Mouse (Mus musculus) hindbrain, embryonic 16.5 days (tissue): ENCODE results near the gene Nppc. TPM values are rescaled to one million over a fixed set of nuclear protein-coding genes. Genes with fewer than 3 reads are reported as not detected.

Source experiments
- ATAC-seq: fragments of 200-750 bp; cut with Nextera tagmentation; 2 replicates; pipeline ENCODE4 v1.8.0; 2017; ENCODE audit warnings: moderate TSS enrichment, moderate library complexity
- H3K27ac ChIP-seq: fragments of 300-500 bp; sonication (generic); 2 replicates; pipeline ENCODE4 v1.5.1; 2014; ENCODE audit warnings: low read depth, mild to moderate bottlenecking, control low read depth, low read length, moderate library complexity
- H3K27me3 ChIP-seq: fragments of 300-500 bp; sonication (generic); replicated peaks from 2 replicates; pipeline ENCODE4 v1.6.1; 2014; ENCODE audit warnings: low read length; ENCODE audit not compliant: control insufficient read depth, insufficient read depth
- H3K36me3 ChIP-seq: fragments of 300-500 bp; sonication (generic); 2 replicates; pipeline ENCODE4 v1.6.1; 2014; ENCODE audit warnings: mild to moderate bottlenecking, low read length, moderate library complexity, mixed read lengths; ENCODE audit not compliant: control insufficient read depth, insufficient read depth
- H3K4me1 ChIP-seq: fragments of 300-500 bp; sonication (generic); 2 replicates; pipeline ENCODE4 v1.6.1; 2014; ENCODE audit warnings: low read depth, low read length; ENCODE audit not compliant: control insufficient read depth, insufficient read depth
- H3K4me2 ChIP-seq: fragments of 300-500 bp; sonication (generic); 2 replicates; pipeline ENCODE4 v1.6.1; 2014; ENCODE audit warnings: mild to moderate bottlenecking, low read length, control low read depth, moderate library complexity
- H3K4me3 ChIP-seq: fragments of 300-500 bp; sonication (generic); 2 replicates; pipeline ENCODE4 v1.5.1; 2014; ENCODE audit warnings: mild to moderate bottlenecking, low read length, control low read depth, moderate library complexity
- H3K9ac ChIP-seq: fragments of 300-500 bp; sonication (generic); 2 replicates; pipeline ENCODE4 v1.6.1; 2014; ENCODE audit warnings: low read depth, mild to moderate bottlenecking, control low read depth, low read length, moderate library complexity
- H3K9me3 ChIP-seq: fragments of 300-500 bp; sonication (generic); 2 replicates; pipeline ENCODE4 v1.6.1; 2014; ENCODE audit warnings: mild to moderate bottlenecking, low read length, moderate library complexity; ENCODE audit not compliant: control insufficient read depth
- WGBS: fragments of 180-500 bp; shearing (Covaris S2); extraction: QIAGEN DNeasy Blood & Tissue Kit; methylation state at CpG from one replicate; pipeline ENCODE4 v1.1.7; 2014; 5-methylcytosine and 5-hydroxymethylcytosine counted together
- polyA plus RNA-seq: library from polyadenylated mRNA; unstranded; fragments of >200 nt; fragmentation: Nextera tagmentation; extraction: Ambion mirVana; gene quantifications from 2 replicates; pipeline ENCODE4 v1.2.1, GENCODE M21; 2015

Nppc gene
- polyA plus RNA-seq, 1 experiment from 2014 or later = 26.6 TPM

GRCm38 (mm10) chr1:86633840-86634750 is 36.3 kb downstream of the Nppc start:
- peak; percentile 68 for ATAC-seq
- Histone ChIP-seq H3K9me3 (no peaks in the 10 kb centered on the region), H3K27me3 (no peaks in the 10 kb centered on the region), H3K27ac (peak overlapping the region; percentile 63; the same call in 1 of the 2 replicates), H3K4me1 (peaks cover 9% of the 10 kb centered on the region; the same call in 1 of the 2 replicates), H3K4me3 (peak overlapping the region; percentile 18), H3K4me2 (peak overlapping the region; percentile 46), H3K9ac (no peak overlapping the region), H3K36me3 (no peaks in the 10 kb centered on the region)
- WGBS = 38% methylated on average over 7 of the region's 7 CpGs

GRCm38 (mm10) chr1:86633434-86633833 is 36.9 kb downstream of the Nppc start:
- Histone ChIP-seq H3K27me3 (no peaks in the 10 kb centered on the region), H3K9me3 (no peaks in the 10 kb centered on the region), H3K4me2 (no peak overlapping the region), H3K4me1 (peaks cover 9% of the 10 kb centered on the region; the same call in 1 of the 2 replicates), H3K4me3 (no peak overlapping the region), H3K36me3 (no peaks in the 10 kb centered on the region), H3K9ac (no peak overlapping the region), H3K27ac (0 out of 2 replicates have a peak overlapping the region, but pooled peaks have one; percentile 56)
- WGBS = 33% methylated on average over 3 of the region's 3 CpGs
- peak; percentile 12; the same call in 1 of the 2 replicates for ATAC-seq

GRCm38 (mm10) chr1:86632732-86633380 is 37.5 kb downstream of the Nppc start:
- 58% methylated on average over 6 of the region's 6 CpGs for WGBS
- Histone ChIP-seq H3K36me3 (no peaks in the 10 kb centered on the region), H3K9ac (no peak overlapping the region), H3K9me3 (no peaks in the 10 kb centered on the region), H3K4me1 (peaks cover 9% of the 10 kb centered on the region; the same call in 1 of the 2 replicates), H3K27ac (0 out of 2 replicates have a peak overlapping the region, but pooled peaks have one; percentile 56), H3K27me3 (no peaks in the 10 kb centered on the region), H3K4me2 (no peak overlapping the region), H3K4me3 (no peak overlapping the region)
- no peak for ATAC-seq

- Histone ChIP-seq H3K27me3 (no peaks in the 10 kb centered on the region), H3K4me2 (no peak overlapping the region), H3K4me1 (peaks cover 9% of the 10 kb centered on the region; the same call in 1 of the 2 replicates), H3K36me3 (no peaks in the 10 kb centered on the region), H3K9me3 (no peaks in the 10 kb centered on the region), H3K9ac (no peak overlapping the region), H3K4me3 (no peak overlapping the region), H3K27ac (no peak overlapping the region)
- 86% methylated on average over 4 of the region's 4 CpGs for WGBS
- ATAC-seq = no peak
Measured at GRCm38 (mm10) chr1:86630527-86630926, 39.8 kb downstream of the Nppc start.

- 49% methylated on average over 4 of the region's 4 CpGs for WGBS
- H3K4me3 ChIP-seq = no peak overlapping the region
- no peak for ATAC-seq
- H3K27me3 ChIP-seq = no peaks in the 10 kb centered on the region
- H3K4me2 ChIP-seq = no peak overlapping the region
- no peaks in the 10 kb centered on the region for H3K36me3 ChIP-seq
- H3K9me3 ChIP-seq = no peaks in the 10 kb centered on the region
- H3K9ac ChIP-seq = no peak overlapping the region
- H3K4me1 ChIP-seq = peaks cover 9% of the 10 kb centered on the region; the same call in 1 of the 2 replicates
- no peak overlapping the region for H3K27ac ChIP-seq
Measured at GRCm38 (mm10) chr1:86629936-86630335, 40.4 kb downstream of the Nppc start.

- ATAC-seq = no peak
- H3K4me1 ChIP-seq = peaks cover 3% of the 10 kb centered on the region; the same call in 1 of the 2 replicates
- no peak overlapping the region for H3K9ac ChIP-seq
- no peaks in the 10 kb centered on the region for H3K27me3 ChIP-seq
- no peaks in the 10 kb centered on the region for H3K36me3 ChIP-seq
- H3K27ac ChIP-seq = no peak overlapping the region
- H3K9me3 ChIP-seq = no peaks in the 10 kb centered on the region
- H3K4me2 ChIP-seq = no peak overlapping the region
- WGBS = 88% methylated on average over 3 of the region's 3 CpGs
- no peak overlapping the region for H3K4me3 ChIP-seq
Measured at GRCm38 (mm10) chr1:86628270-86628669, 42.1 kb downstream of the Nppc start.

- Histone ChIP-seq H3K4me1 (no peaks in the 10 kb centered on the region), H3K9ac (no peak overlapping the region), H3K4me2 (no peak overlapping the region), H3K27ac (no peak overlapping the region), H3K27me3 (no peaks in the 10 kb centered on the region), H3K36me3 (no peaks in the 10 kb centered on the region), H3K9me3 (no peaks in the 10 kb centered on the region), H3K4me3 (no peak overlapping the region)
- no peak for ATAC-seq
- 59% methylated on average over 16 of the region's 16 CpGs for WGBS
Measured at GRCm38 (mm10) chr1:86623001-86624000, 47.1 kb downstream of the Nppc start.

GRCm38 (mm10) chr1:86622296-86622695 is 48.1 kb downstream of the Nppc start:
- no peak overlapping the region for H3K9ac ChIP-seq
- ATAC-seq = no peak
- no peak overlapping the region for H3K4me2 ChIP-seq
- WGBS = 52% methylated on average over 2 of the region's 2 CpGs
- no peaks in the 10 kb centered on the region for H3K27me3 ChIP-seq
- H3K36me3 ChIP-seq = no peaks in the 10 kb centered on the region
- no peaks in the 10 kb centered on the region for H3K4me1 ChIP-seq
- H3K9me3 ChIP-seq = no peaks in the 10 kb centered on the region
- H3K4me3 ChIP-seq = no peak overlapping the region
- H3K27ac ChIP-seq = no peak overlapping the region
